Mouse (Mus musculus): ENCODE results near the gene Cul4b. TPM values are rescaled to one million over a fixed set of nuclear protein-coding genes. Genes with fewer than 3 reads are reported as not detected.
"Not testable (repeated sequence)": the region's sequence is repeated elsewhere in the genome, so short reads cannot be mapped to it uniquely, and the experiment has no call there.

The Cul4b gene
- polyA plus RNA-seq, 1 experiment from 2014 or later, result 11.6 TPM

DNA sequence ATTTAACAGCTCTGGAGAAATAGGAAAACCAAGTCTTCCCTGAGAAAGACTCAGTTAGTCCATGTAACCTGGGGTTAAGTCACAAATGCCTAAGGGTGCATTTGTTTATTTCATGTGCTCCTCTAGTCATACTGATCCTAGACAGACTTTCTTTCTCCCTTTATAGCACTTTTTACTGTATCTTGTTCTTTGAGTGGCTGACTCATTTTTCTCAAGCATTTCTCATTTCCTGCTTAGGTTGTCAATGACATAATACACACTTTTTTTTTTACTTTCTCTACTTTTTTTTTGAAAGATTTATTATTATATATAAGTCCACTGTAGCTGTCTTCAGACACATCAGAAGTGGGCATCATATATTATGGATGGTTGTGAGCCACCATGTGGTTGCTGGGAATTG is 22.7 kb downstream of the Cul4b start:
- no peak for DNase-seq (ENCODE audit: low spot score)
- no peak for ATAC-seq (ENCODE audit: low FRiP score, low TSS enrichment)
- H3K4me3 ChIP-seq (ENCODE audit: low read depth, low read length), result no peak overlapping the region
- H3K27ac ChIP-seq (replicated peaks), result no peak overlapping the region
- H3K9me3 ChIP-seq (ENCODE audit: control insufficient read depth, low read length), result no peaks in the 10 kb centered on the region
- no peak for TF ChIP-seq EP300 (optimal IDR thresholded peaks at IDR 0.05)
- TF ChIP-seq CTCF (IDR thresholded peaks at IDR 0.05; ENCODE audit: low read depth), result no peak
- H3K9ac ChIP-seq (ENCODE audit: low read length), result no peak overlapping the region
- H3K4me2 ChIP-seq (replicated peaks; ENCODE audit: low read depth), result no peak overlapping the region
- no peaks in the 10 kb centered on the region for H3K36me3 ChIP-seq (ENCODE audit: control insufficient read depth, insufficient read depth, low read length)
- no peaks in the 10 kb centered on the region for H3K4me1 ChIP-seq (replicated peaks; ENCODE audit: control insufficient read depth, insufficient read depth)
- no peaks in the 10 kb centered on the region for H3K27me3 ChIP-seq (ENCODE audit: control insufficient read depth, insufficient read depth, low read length)

DNA sequence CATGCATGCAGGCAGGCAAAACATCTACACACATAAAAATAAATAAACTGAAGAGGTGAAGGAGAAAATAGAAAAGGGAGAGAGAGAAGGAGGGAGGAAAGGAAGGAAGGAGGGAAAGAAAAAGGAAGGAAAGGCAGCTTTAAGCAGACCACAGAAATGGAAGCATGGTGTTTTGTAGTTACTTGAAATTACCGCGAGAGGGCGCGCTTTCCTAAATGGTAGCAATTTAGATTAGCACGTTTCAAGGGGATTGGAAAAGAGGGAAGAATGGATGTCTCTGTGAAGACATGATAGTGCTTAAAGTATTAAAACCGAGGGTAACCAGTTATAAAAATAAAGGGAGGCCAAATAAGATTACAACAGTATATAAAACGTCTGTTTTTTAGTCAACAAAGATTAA is 61.4 kb downstream of the Cul4b start:
- ATAC-seq (ENCODE audit: low FRiP score, low TSS enrichment) (no peak), DNase-seq (ENCODE audit: low spot score) (peak; percentile 27)
- no peak overlapping the region for H3K4me3 ChIP-seq (ENCODE audit: low read depth, low read length)
- H3K4me2 ChIP-seq (replicated peaks; ENCODE audit: low read depth), result no peak overlapping the region
- TF ChIP-seq CTCF (IDR thresholded peaks at IDR 0.05; ENCODE audit: low read depth) (peak; percentile 79), EP300 (optimal IDR thresholded peaks at IDR 0.05) (no peak)
- H3K9ac ChIP-seq (ENCODE audit: low read length), result no peak overlapping the region
- no peaks in the 10 kb centered on the region for H3K27me3 ChIP-seq (ENCODE audit: control insufficient read depth, insufficient read depth, low read length)
- H3K9me3 ChIP-seq (ENCODE audit: control insufficient read depth, low read length), result no peaks in the 10 kb centered on the region
- H3K27ac ChIP-seq (replicated peaks), result no peak overlapping the region
- no peaks in the 10 kb centered on the region for H3K36me3 ChIP-seq (ENCODE audit: control insufficient read depth, insufficient read depth, low read length)
- 2% methylated on average over 7 of the region's 7 CpGs for WGBS
- H3K4me1 ChIP-seq (replicated peaks; ENCODE audit: control insufficient read depth, insufficient read depth), result no peaks in the 10 kb centered on the region

DNA sequence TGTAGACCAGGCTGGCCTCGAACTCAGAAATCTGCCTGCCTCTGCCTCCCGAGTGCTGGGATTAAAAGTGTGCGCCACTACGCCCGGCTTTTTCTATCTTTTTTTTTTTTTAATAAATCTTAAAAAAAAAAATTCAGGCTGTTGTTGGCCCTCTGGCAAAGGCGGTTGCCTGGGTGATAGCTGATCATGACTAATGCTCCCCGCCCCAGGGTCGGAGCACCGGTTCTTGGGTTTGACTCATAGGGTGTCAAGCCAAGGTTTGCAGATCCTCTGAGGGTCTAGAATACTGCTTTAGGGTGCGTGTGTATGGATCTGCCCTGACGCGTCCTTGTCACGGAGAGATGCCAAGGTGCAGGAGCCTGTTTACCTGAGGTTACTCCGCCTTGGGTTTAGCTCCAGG is 71.2 kb downstream of the Cul4b start:
- ATAC-seq (ENCODE audit: low FRiP score, low TSS enrichment) (no peak), DNase-seq (ENCODE audit: low spot score) (no peak)
- TF ChIP-seq EP300 (optimal IDR thresholded peaks at IDR 0.05) (no peak), CTCF (IDR thresholded peaks at IDR 0.05; ENCODE audit: low read depth) (no peak)
- no peaks in the 10 kb centered on the region for H3K4me1 ChIP-seq (replicated peaks; ENCODE audit: control insufficient read depth, insufficient read depth)
- H3K9ac ChIP-seq (ENCODE audit: low read length), result no peak overlapping the region
- H3K36me3 ChIP-seq (ENCODE audit: control insufficient read depth, insufficient read depth, low read length), result no peaks in the 10 kb centered on the region
- WGBS, result 79% methylated on average over 14 of the region's 14 CpGs
- no peaks in the 10 kb centered on the region for H3K27me3 ChIP-seq (ENCODE audit: control insufficient read depth, insufficient read depth, low read length)
- H3K27ac ChIP-seq (replicated peaks), result no peak overlapping the region
- H3K9me3 ChIP-seq (ENCODE audit: control insufficient read depth, low read length), result no peaks in the 10 kb centered on the region
- no peak overlapping the region for H3K4me2 ChIP-seq (replicated peaks; ENCODE audit: low read depth)
- no peak overlapping the region for H3K4me3 ChIP-seq (ENCODE audit: low read depth, low read length)

DNA sequence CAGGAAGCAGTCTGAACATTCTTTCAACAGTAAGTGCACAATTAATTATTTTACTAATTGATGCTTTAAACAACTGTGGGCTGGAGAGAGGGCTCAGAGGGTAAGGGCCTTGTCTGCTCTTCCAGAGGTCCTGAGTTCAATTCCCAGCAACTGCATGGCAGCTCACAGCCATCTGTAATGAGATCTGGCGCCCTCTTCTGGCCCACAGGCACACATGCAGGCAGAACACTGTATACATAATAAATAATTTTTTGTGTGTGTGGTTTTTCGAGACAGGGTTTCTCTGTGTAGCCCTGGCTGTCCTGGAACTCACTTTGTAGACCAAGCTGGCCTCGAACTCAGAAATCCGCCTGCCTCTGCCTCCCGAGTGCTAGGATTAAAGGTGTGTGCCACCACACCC is 73.8 kb downstream of the Cul4b start:
- H3K36me3 ChIP-seq (ENCODE audit: control insufficient read depth, insufficient read depth, low read length); H3K4me2 ChIP-seq (replicated peaks; ENCODE audit: low read depth); H3K9ac ChIP-seq (ENCODE audit: low read length); H3K27ac ChIP-seq (replicated peaks); H3K4me1 ChIP-seq (replicated peaks; ENCODE audit: control insufficient read depth, insufficient read depth); H3K9me3 ChIP-seq (ENCODE audit: control insufficient read depth, low read length); H3K4me3 ChIP-seq (ENCODE audit: low read depth, low read length); ATAC-seq (ENCODE audit: low FRiP score, low TSS enrichment); DNase-seq (ENCODE audit: low spot score); H3K27me3 ChIP-seq (ENCODE audit: control insufficient read depth, insufficient read depth, low read length): not testable (repeated sequence)
- TF ChIP-seq CTCF (IDR thresholded peaks at IDR 0.05; ENCODE audit: low read depth), result peak; percentile 32
- 72% methylated on average over 5 of the region's 5 CpGs for WGBS

DNA sequence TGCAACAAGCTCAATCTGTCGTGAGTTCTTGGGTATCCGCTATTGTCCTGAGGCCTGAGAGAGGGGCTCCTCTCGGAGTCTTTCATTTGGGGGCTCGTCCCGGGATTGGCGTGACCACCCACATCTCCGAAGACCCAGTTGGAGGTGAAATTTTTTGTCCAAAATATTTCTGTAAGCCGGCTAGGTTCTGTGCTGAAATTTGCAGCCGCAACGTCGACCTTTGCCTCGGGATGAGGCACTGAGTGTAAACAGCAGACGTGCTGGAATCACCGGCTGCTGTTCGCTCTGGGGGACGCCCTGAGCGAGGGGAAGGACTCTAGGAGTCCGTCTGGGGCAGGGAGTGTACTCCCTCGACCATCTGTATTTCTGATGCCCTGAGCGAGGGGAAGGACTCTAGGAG is 90.5 kb downstream of the Cul4b start:
- not testable (repeated sequence) for H3K27ac ChIP-seq (replicated peaks); DNase-seq (ENCODE audit: low spot score); H3K36me3 ChIP-seq (ENCODE audit: control insufficient read depth, insufficient read depth, low read length); H3K4me2 ChIP-seq (replicated peaks; ENCODE audit: low read depth); H3K9ac ChIP-seq (ENCODE audit: low read length); H3K9me3 ChIP-seq (ENCODE audit: control insufficient read depth, low read length); ATAC-seq (ENCODE audit: low FRiP score, low TSS enrichment); H3K27me3 ChIP-seq (ENCODE audit: control insufficient read depth, insufficient read depth, low read length); H3K4me1 ChIP-seq (replicated peaks; ENCODE audit: control insufficient read depth, insufficient read depth); H3K4me3 ChIP-seq (ENCODE audit: low read depth, low read length)
- WGBS, result 33% methylated on average over 20 of the region's 20 CpGs

Other genes with a start within 250 kb of the Cul4b start
- gene Lamp2, start 119.7 kb downstream of the Cul4b start, polyA plus RNA-seq (2015; fragmentation: Nextera tagmentation; extraction: Ambion mirVana), result 131 and 147 TPM in 2 replicates
- gene Mcts1, start 24.4 kb upstream of the Cul4b start, polyA plus RNA-seq (2015; fragmentation: Nextera tagmentation; extraction: Ambion mirVana), result 82.4 and 86.8 TPM in 2 replicates
- 53.1 and 53.2 TPM in 2 replicates for gene C1galt1c1, start 58.9 kb upstream of the Cul4b start, polyA plus RNA-seq (2015; fragmentation: Nextera tagmentation; extraction: Ambion mirVana)
- not detected in 2 replicates for gene 6030498E09Rik, start 196.5 kb upstream of the Cul4b start, polyA plus RNA-seq (2015; fragmentation: Nextera tagmentation; extraction: Ambion mirVana)

Measured in stomach, postnatal 0 days (tissue).